Mouse (Mus musculus) lung, postnatal 0 days (tissue): Measurements from ENCODE around the gene Sez6l.

Experiments used
- CTCF ChIP-seq: IDR thresholded peaks from 2 replicates; pipeline ENCODE4 v1.5.1; 2016; ENCODE audit warnings: antibody characterized with exemption, mild to moderate bottlenecking
- EP300 ChIP-seq: IDR thresholded peaks from 2 replicates; pipeline ENCODE4 v1.6.1; 2016; ENCODE audit warnings: antibody characterized with exemption, mild to moderate bottlenecking, control low read depth

DNA sequence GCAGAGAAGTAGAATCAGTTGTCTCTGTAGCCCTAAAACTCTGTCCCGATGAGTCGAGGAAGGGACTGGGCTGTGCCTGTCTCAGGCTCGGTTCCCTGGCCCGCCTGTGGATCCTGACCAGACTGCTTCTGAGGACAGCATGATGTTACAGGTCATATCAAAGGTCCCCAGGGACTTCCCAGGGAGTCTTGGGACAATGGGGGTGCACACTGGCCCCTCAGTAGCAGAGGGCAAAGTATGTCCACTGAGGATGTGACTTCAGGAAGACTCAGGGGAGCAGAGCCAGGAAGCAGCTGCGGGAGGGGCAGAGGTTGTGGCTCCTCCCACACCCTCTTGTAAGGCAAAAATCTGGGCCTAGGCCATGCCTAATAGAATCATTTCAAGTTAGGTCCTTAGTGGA is 90.6 kb downstream of the Sez6l start:
- TF ChIP-seq EP300 (no peak), CTCF (no peak)
